Mouse (Mus musculus): ENCODE results near the gene Rras.

DNA sequence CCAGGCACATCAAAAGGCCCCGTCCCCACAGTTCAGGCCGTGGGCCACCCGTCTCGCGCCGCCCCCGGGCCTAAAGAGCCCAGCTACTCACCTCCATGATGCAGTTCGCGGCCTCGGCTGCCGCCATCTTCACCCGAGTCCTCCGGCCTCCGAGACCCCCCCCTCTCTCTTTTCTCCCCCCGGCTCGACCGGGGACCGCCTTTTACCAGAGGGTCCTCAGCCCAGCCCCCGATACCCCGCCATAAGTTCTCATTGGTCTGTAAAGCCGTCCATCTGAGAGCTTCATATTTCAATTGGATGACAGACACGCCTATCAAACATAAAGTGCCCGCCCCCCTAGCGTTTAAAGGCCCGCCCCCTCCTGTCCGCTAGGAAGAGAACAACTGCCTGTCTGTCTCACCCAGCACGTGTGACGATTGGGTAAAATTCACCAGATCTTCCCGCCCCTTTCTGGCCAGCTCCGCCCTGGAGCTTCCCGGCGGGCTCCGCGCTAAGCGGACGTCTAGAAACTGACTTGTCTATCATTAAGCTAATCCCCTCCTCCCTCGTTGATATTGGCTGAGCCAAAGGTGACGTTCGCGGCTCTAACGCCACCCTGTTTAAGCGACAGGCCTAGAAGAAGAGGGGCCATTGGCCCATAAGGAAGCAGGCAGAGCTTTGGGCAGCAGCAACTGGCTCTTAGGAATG, 31.4 kb upstream of the Rras start, which contains the start of gene Prmt1:
- no peak for TF ChIP-seq CTCF (IDR thresholded peaks at IDR 0.05; ENCODE audit: extremely low read depth, insufficient read depth, low read length)
- peak; percentile 66; the same call in 1 of the 2 replicates for TF ChIP-seq POLR2A (IDR thresholded peaks at IDR 0.05; ENCODE audit: extremely low read depth, insufficient read depth, low read length)

Data from cortical plate, adult 2 months (tissue).